Mouse (Mus musculus): ENCODE measurements at regions not wholly inside any gene's neighbourhood (a gene's known extent, or its start where the extent isn't known, plus 50 kb on each side); places are given as distances from the start of the nearest gene placed in this dataset.

GRCm38 (mm10) chr9:79071961-79072360, 456.6 kb downstream of the Cd109 start:
- DNase-seq (ENCODE audit: low read depth, low spot score), result no peak

- no peak for DNase-seq (ENCODE audit: low read depth, low spot score)
These were observed 494.3 kb downstream of the Cd109 start for GRCm38 (mm10) chr9:79109611-79110010.

GRCm38 (mm10) chr9:79111326-79111725, 496.0 kb downstream of the Cd109 start:
- DNase-seq (ENCODE audit: low read depth, low spot score), result no peak

- DNase-seq (ENCODE audit: low read depth, low spot score), result no peak
These were observed 525.6 kb downstream of the Cd109 start for GRCm38 (mm10) chr9:79140970-79141369.

- no peak for DNase-seq (ENCODE audit: low read depth, low spot score)
These were observed 530.7 kb downstream of the Cd109 start for GRCm38 (mm10) chr9:79146004-79146403.

- DNase-seq (ENCODE audit: low read depth, low spot score), result no peak
These were observed 550.2 kb downstream of the Cd109 start for GRCm38 (mm10) chr9:79165596-79165995.

GRCm38 (mm10) chr9:79173036-79173435, 545.6 kb downstream of the Col12a1 start:
- no peak for DNase-seq (ENCODE audit: low read depth, low spot score)

GRCm38 (mm10) chr9:79179954-79180353, 538.7 kb downstream of the Col12a1 start:
- DNase-seq (ENCODE audit: low read depth, low spot score), result no peak

- no peak for DNase-seq (ENCODE audit: low read depth, low spot score)
These were observed 523.2 kb downstream of the Col12a1 start for GRCm38 (mm10) chr9:79195420-79195819.

GRCm38 (mm10) chr9:79201755-79202154, 516.9 kb downstream of the Col12a1 start:
- no peak for DNase-seq (ENCODE audit: low read depth, low spot score)

- no peak for DNase-seq (ENCODE audit: low read depth, low spot score)
These were observed 505.3 kb downstream of the Col12a1 start for GRCm38 (mm10) chr9:79213364-79213763.

GRCm38 (mm10) chr9:79215986-79216385, 502.6 kb downstream of the Col12a1 start:
- DNase-seq (ENCODE audit: low read depth, low spot score), result no peak

GRCm38 (mm10) chr9:79216432-79216831, 502.2 kb downstream of the Col12a1 start:
- no peak for DNase-seq (ENCODE audit: low read depth, low spot score)

GRCm38 (mm10) chr9:79233081-79233480, 485.6 kb downstream of the Col12a1 start:
- DNase-seq (ENCODE audit: low read depth, low spot score), result no peak

- DNase-seq (ENCODE audit: low read depth, low spot score), result no peak
These were observed 484.9 kb downstream of the Col12a1 start for GRCm38 (mm10) chr9:79233751-79234150.

GRCm38 (mm10) chr9:79269646-79270213, 448.9 kb downstream of the Col12a1 start:
- DNase-seq (ENCODE audit: low read depth, low spot score), result no peak

GRCm38 (mm10) chr9:79270256-79270655, 448.4 kb downstream of the Col12a1 start:
- no peak for DNase-seq (ENCODE audit: low read depth, low spot score)

- DNase-seq (ENCODE audit: low read depth, low spot score), result no peak
These were observed 430.8 kb downstream of the Col12a1 start for GRCm38 (mm10) chr9:79287849-79288248.

GRCm38 (mm10) chr9:79295306-79295705, 423.3 kb downstream of the Col12a1 start:
- DNase-seq (ENCODE audit: low read depth, low spot score), result no peak

- no peak for DNase-seq (ENCODE audit: low read depth, low spot score)
These were observed 417.1 kb downstream of the Col12a1 start for GRCm38 (mm10) chr9:79301580-79301979.

GRCm38 (mm10) chr9:79310591-79310990, 408.0 kb downstream of the Col12a1 start:
- no peak for DNase-seq (ENCODE audit: low read depth, low spot score)

- DNase-seq (ENCODE audit: low read depth, low spot score), result no peak
These were observed 401.2 kb downstream of the Col12a1 start for GRCm38 (mm10) chr9:79317411-79317810.

- no peak for DNase-seq (ENCODE audit: low read depth, low spot score)
These were observed 372.1 kb downstream of the Col12a1 start for GRCm38 (mm10) chr9:79346371-79347096.
